Mouse (Mus musculus) megakaryocyte, embryonic 14.5 days (primary cell): ENCODE results near the gene Pald1.

Experiments
- FLI1 ChIP-seq: IDR thresholded peaks from 2 replicates; pipeline ENCODE4 v1.6.1; 2012; ENCODE audit warnings: low read length, inconsistent platforms, mixed read lengths
- GATA1 ChIP-seq: IDR thresholded peaks from 3 replicates; pipeline ENCODE4 v1.6.1; 2012; ENCODE audit warnings: mixed read lengths, low read length, inconsistent platforms, borderline replicate concordance

GRCm38 (mm10) chr10:61410193-61410592, 26.9 kb upstream of the Pald1 start:
- no peak for TF ChIP-seq GATA1
- TF ChIP-seq FLI1 = no peak
